Mouse (Mus musculus) embryonic fibroblast, embryonic 13.5 days (primary cell): Measurements from ENCODE around the gene Ubxn11. TPM values are rescaled to one million over a fixed set of nuclear protein-coding genes. Genes with fewer than 3 reads are reported as not detected.

Experiments
- H3K27ac ChIP-seq: 2 replicates; pipeline ENCODE4 v1.5.1; 2012; ENCODE audit warnings: low read length, control low read depth, inconsistent platforms; ENCODE audit not compliant: insufficient read depth
- H3K4me1 ChIP-seq: 2 replicates; pipeline ENCODE4 v1.6.1; 2011; ENCODE audit warnings: low read length; ENCODE audit not compliant: control insufficient read depth, insufficient read depth
- H3K4me3 ChIP-seq: 2 replicates; pipeline ENCODE4 v1.5.1; 2011; ENCODE audit warnings: mild to moderate bottlenecking, control low read depth, low read length; ENCODE audit not compliant: insufficient read depth
- CTCF ChIP-seq: IDR thresholded peaks from 2 replicates; pipeline ENCODE4 v1.5.1; 2011; ENCODE audit warnings: mild to moderate bottlenecking, control low read depth, low read length, moderate library complexity, borderline replicate concordance; ENCODE audit not compliant: insufficient read depth
- POLR2A ChIP-seq: IDR thresholded peaks from 2 replicates; pipeline ENCODE4 v1.6.1; 2011; ENCODE audit warnings: low read depth, mild to moderate bottlenecking, control low read depth, low read length, moderate library complexity
- polyA plus RNA-seq: library from polyadenylated mRNA; stranded (reverse); fragments of >200 nt; gene quantifications from 2 replicates; pipeline ENCODE4 v1.2.4, GENCODE M21; 2011; ENCODE audit warnings: low read depth; ENCODE audit not compliant: missing spikeins, insufficient read length

Gene Ubxn11
- polyA plus RNA-seq, 1 experiment, result 2.6 TPM

- TF ChIP-seq CTCF, result no peak
- TF ChIP-seq POLR2A, result no peak
- Histone ChIP-seq H3K4me3 (no peak overlapping the region), H3K27ac (no peak overlapping the region), H3K4me1 (no peaks in the 10 kb centered on the region)
Measured at GRCm38 (mm10) chr4:134116501-134116900, 14.1 kb downstream of the Ubxn11 start.

GRCm38 (mm10) chr4:134117012-134117411, 14.6 kb downstream of the Ubxn11 start:
- H3K27ac ChIP-seq, result no peak overlapping the region
- no peak for TF ChIP-seq CTCF
- no peak for TF ChIP-seq POLR2A
- no peaks in the 10 kb centered on the region for H3K4me1 ChIP-seq
- no peak overlapping the region for H3K4me3 ChIP-seq

DNA sequence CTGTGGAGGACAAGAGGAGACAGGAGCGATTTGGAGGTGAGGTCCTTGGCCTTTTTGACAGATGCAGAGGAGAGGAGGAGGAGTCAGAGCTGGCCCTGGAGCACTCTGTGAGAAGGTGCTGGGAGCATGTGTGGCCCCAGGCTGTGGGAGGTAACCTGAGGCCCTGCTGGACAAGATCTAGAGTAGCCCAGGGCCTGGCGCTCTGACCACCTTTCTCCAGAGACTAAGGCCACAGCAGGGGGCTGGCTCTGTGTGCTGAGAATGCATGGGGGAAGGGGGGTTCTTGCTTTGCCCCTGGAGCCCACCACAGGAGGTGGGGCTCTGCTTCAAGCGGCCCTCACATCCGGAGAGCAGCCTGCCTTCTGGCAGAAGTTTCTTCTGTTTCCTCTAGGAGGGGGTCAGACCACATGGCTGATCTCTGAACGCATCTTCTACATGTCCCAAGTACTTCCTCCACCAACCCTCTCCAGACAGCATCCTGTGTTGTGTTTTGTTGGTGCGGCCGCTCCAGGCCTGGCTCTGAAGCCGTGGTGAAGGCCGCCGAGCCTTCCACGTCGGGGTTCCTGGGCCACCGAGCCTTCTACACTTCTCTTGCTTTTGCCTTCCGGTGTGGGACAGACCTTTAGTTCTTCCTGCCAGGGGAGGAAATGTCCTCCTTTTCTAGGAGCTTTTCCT, 15.9 kb downstream of the Ubxn11 start:
- no peak overlapping the region for H3K27ac ChIP-seq
- H3K4me3 ChIP-seq, result no peak overlapping the region
- H3K4me1 ChIP-seq, result no peaks in the 10 kb centered on the region
- TF ChIP-seq POLR2A (no peak), CTCF (no peak)

GRCm38 (mm10) chr4:134119042-134119441, 16.7 kb downstream of the Ubxn11 start:
- Histone ChIP-seq H3K4me1 (no peaks in the 10 kb centered on the region), H3K27ac (no peak overlapping the region), H3K4me3 (no peak overlapping the region)
- no peak for TF ChIP-seq CTCF
- TF ChIP-seq POLR2A, result no peak

DNA sequence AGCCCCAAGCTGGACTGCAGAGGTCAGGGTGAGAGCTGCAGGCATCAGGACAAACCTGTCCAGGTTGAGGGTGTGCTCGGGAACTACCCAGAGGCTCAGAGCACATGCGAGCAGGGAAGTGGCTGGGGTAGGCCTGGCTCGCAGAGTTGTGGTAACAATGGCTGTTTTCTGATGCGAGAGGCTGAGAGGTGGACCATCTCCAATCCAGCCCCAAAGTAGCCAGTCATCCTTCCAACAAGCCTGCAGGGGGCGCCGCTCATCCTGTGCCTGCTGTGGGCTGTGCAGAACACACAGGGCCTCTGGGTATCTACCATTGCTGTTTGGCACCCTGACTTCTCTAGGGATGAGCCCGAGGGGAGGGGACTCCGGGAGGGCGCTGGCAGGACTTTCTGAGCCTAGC, 17.3 kb downstream of the Ubxn11 start:
- H3K4me1 ChIP-seq, result no peaks in the 10 kb centered on the region
- no peak overlapping the region for H3K27ac ChIP-seq
- H3K4me3 ChIP-seq, result no peak overlapping the region
- no peak for TF ChIP-seq POLR2A
- 0 out of 2 replicates have a peak, but pooled peaks have one; percentile 16 for TF ChIP-seq CTCF

GRCm38 (mm10) chr4:134120192-134120805, 17.9 kb downstream of the Ubxn11 start:
- Histone ChIP-seq H3K27ac (no peak overlapping the region), H3K4me3 (no peak overlapping the region), H3K4me1 (no peaks in the 10 kb centered on the region)
- TF ChIP-seq CTCF, result no peak
- TF ChIP-seq POLR2A, result no peak

DNA sequence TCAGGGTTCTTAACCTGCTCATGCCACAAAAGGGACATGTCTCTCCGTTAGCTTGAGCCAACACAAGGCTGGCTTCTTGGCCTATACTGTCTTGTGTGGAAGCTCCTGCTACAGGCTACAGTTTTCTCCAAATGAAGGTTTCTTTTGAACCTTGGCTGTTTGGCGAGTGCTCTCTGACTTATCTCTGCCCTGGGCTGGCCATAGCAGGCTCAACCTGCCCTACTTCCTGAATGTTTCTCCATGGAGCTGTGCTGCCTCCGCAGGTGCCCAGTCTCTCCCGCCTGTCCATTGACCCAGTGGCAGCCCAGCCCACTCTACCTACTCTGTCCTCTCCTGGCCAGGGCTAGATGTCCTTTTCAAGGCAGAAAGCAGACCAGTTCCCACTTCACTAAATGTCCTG, 18.5 kb downstream of the Ubxn11 start:
- H3K4me1 ChIP-seq, result no peaks in the 10 kb centered on the region
- H3K4me3 ChIP-seq, result no peak overlapping the region
- no peak overlapping the region for H3K27ac ChIP-seq
- TF ChIP-seq CTCF (no peak), POLR2A (no peak)

GRCm38 (mm10) chr4:134121571-134121970, 19.2 kb downstream of the Ubxn11 start:
- Histone ChIP-seq H3K27ac (no peak overlapping the region), H3K4me3 (no peak overlapping the region), H3K4me1 (no peaks in the 10 kb centered on the region)
- TF ChIP-seq CTCF (no peak), POLR2A (no peak)

GRCm38 (mm10) chr4:134122281-134122680, 19.9 kb downstream of the Ubxn11 start:
- no peak for TF ChIP-seq CTCF
- no peak for TF ChIP-seq POLR2A
- H3K4me1 ChIP-seq, result no peaks in the 10 kb centered on the region
- no peak overlapping the region for H3K27ac ChIP-seq
- H3K4me3 ChIP-seq, result no peak overlapping the region

- TF ChIP-seq CTCF (no peak), POLR2A (no peak)
- Histone ChIP-seq H3K27ac (no peak overlapping the region), H3K4me1 (no peaks in the 10 kb centered on the region), H3K4me3 (no peak overlapping the region)
Measured at GRCm38 (mm10) chr4:134123147-134123546, 20.8 kb downstream of the Ubxn11 start.
